ENCODE assay signal across 16 mouse cellular contexts in the genomic region with DNA sequence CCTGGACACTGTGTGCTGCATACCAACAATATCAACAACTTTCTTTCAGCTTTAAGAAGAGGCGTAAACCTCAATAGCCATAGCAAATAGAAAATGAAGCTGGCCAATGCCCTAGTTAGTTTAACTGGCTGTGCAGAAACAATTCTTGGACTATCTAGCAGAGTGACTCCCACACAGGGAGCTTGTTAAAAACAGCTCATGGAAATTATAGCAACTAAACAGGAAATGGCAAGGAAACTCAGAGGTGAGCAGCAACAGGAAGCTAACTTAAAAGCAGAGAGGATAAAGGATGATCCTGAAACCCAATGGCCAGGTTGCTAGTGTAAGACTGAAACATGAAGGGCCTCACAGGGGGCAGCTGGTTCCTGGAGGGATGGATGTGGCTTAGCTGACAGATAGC.
"Had no signal": no experiment of that assay in that cellular context is flagged by ENCODE, and none has a peak within 500 bp of the region (broad histone marks: within the 10 kb centered on the region; RNA-seq: fewer than 3 reads in every experiment).

No protein-coding gene starts in this region.

- ATAC-seq: hindbrain, embryonic 16.5 days; intestine, embryonic 15.5 days; intestine, postnatal 0 days; liver, embryonic 12.5 days had no signal

- DNase-seq: gastrocnemius, postnatal 14 days; gastrocnemius, postnatal 36 days; heart, adult 2 months; heart, postnatal 10 days; heart, postnatal 4 days; kidney, adult 18-20 months; kidney, adult 8-10 months; kidney, postnatal 14 days; kidney, postnatal 36 days; layer of hippocampus, adult 9-11 months; layer of hippocampus, postnatal 36 days; left cerebral cortex, postnatal 4 days had no signal
